Mouse (Mus musculus): ENCODE measurements around the gene Tcp1.

Tcp1 gene

DNA sequence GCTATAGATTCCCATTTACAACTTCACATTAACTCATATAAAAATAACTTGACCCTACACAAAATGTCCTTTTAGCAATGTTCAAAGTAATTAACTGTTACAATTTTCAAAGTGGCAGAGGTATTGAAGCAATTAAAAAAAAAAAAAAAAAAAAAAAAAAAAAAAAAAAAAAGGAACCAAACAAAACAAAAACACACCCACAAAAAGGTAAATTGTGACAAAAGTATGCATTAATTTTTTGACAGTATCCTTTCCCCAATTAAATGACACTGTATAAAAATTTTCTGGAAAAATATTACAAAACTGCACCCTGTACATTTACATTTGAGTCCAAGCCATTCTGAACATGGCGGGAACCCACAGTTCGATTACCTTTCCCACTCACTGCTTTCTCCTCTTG, 51.7 kb downstream of the Tcp1 start:
- DNase-seq (ENCODE audit: extremely low read depth, insufficient read length, low spot score) = no peak

DNA sequence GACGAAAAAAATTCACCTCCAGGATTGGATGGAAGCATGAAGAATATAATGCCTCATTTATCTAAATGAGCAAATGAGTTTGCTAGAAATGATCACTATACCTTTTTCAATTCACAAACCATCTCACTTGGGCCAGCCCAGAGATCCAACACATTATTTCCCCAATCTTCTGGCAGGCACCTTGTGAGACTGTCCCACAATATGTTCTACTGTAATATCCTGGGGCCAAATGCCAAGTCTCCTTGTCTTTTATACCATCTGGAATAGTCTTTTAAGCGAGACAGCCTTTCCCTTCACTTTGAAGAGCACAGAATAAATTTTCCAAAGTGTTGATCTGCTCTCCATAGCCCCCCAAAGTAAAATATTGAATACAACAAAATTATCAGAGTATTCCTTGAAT, 58.4 kb downstream of the Tcp1 start:
- no peak for DNase-seq (ENCODE audit: extremely low read depth, insufficient read length, low spot score)
